Mouse (Mus musculus) T-cell, adult 66 days (primary cell): Measurements from ENCODE around the gene Gse1. TPM values are rescaled to one million over a fixed set of nuclear protein-coding genes. Genes with fewer than 3 reads are reported as not detected.

ENCODE experiments used
- total RNA-seq, 2 experiments: library from RNA; stranded (reverse); gene quantifications; 3 replicates in 1 of 2; 4 replicates in 1 of 2; pipeline ENCODE4 v1.2.4; 2023

Gse1 gene
- total RNA-seq: 10 to 100 TPM; 52.6 to 54.4 TPM

DNA sequence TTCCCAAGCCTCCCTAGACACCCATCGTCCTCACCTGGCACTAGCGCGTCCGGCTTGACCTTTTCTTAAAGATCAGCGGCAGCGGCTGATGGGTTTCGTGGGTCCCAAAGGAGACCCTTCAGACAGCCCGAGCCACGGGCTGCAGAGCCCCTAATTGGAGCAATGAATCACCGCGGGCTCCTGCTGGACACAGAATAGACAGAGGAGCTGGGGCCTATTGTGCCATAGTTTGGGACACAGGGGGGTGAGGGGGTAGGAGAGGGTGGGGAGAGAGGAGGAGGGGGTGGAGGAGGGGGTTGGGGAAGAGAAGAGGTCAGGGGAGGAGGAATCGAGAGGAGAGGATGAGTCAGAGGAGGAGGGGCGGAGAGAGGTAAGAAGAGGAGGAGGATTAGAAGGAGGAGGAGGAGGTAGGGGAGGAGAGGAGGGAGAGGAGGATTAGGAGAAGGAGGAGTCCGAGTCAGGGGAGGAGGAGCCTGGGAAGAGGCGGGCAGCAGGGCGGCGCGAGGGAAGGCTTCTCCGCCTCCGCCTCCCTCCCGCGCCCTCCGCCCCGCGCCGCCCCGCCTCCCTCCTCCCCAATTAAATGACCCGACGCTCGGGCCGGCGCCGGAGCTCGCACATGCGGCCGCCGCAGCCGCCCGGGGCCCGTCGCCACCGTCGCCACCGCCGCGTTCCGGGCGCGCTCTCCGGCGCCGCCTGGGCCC is at the start of gene Gse1:
Gene Gse1, plus strand, starts transcription at position 566 of the 701 bp plus-strand sequence.

DNA sequence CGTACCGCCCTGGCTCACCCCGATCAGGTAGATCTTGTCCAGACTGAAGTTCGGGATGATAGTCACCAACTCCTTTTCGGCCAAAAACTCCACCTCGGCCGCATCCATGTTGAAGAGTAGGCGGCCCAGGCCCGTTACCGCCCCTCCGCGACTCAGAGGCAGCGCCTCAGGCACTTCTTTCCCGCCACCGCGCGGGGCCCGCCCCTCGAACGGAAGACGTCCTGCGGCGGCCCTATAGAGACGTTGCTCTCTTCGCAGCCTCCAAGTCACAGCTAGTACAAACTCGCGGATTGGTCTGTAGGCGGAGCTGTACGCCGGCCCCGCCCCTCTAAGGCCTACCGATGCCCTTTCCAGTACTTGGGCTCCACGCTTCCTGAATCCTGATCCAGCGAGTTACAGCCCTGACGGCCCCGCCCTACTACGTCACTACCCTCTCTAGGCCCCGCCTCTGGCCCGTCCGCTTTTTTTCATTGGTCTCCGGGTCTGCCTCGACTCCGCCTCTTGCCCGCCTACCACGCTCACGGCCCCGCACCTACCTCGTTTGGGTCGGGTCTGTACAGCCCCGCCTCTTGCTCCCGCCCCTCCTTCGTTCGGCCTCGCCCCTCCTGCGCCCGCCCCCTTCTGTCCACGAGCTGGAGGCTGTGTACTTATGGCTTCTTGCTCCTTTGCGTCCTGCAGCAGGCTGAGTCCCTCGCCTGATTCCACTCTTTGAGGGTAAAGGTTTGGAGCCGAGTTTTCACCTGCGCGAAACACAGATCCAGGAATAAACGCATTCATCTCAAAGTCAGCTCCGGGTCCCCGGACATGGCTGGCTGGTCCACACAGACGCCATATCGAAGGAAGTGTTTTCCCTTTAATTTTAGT is 360.9 kb downstream of the Gse1 start, which contains the start of gene Gins2:
Gene Gins2, minus strand, starts transcription at position 397 of the 864 bp plus-strand sequence.

Other genes starting within 250 kb of the Gse1 start
- gene Crispld2, start 236.0 kb upstream of the Gse1 start, total RNA-seq: not detected
- gene Zdhhc7, start 127.0 kb upstream of the Gse1 start, total RNA-seq: 10 to 100 TPM; 38.0 to 39.4 TPM
- 1 to 10 TPM in 1 of 2 experiments, under 1 TPM in 1; 0.84 to 2.1 TPM for gene 6430548M08Rik, start 114.3 kb upstream of the Gse1 start, total RNA-seq
- gene Fam92b, start 51.0 kb upstream of the Gse1 start, total RNA-seq: not detected